Mouse (Mus musculus): Measurements from ENCODE around the gene Fam214a. TPM values are rescaled to one million over a fixed set of nuclear protein-coding genes. Genes with fewer than 3 reads are reported as not detected.

Fam214a gene
- polyA plus RNA-seq (2017; shearing (Covaris generic)) = 10 to 100 TPM; 26.7 to 27.3 TPM

- ATAC-seq = peak; percentile 89
Observed at GRCm38 (mm10) chr9:74952756-74953247, at the start of gene Fam214a. Fam214a (plus strand) TSS chr9:74952884.

GRCm38 (mm10) chr9:74904866-74905508 is 47.7 kb upstream of the Fam214a start:
- ATAC-seq = peak; percentile 74

- peak; percentile 57 for ATAC-seq
Observed at GRCm38 (mm10) chr9:74906951-74907350, 45.7 kb upstream of the Fam214a start.

GRCm38 (mm10) chr9:74909245-74909644 is 43.4 kb upstream of the Fam214a start:
- ATAC-seq = no peak

DNA sequence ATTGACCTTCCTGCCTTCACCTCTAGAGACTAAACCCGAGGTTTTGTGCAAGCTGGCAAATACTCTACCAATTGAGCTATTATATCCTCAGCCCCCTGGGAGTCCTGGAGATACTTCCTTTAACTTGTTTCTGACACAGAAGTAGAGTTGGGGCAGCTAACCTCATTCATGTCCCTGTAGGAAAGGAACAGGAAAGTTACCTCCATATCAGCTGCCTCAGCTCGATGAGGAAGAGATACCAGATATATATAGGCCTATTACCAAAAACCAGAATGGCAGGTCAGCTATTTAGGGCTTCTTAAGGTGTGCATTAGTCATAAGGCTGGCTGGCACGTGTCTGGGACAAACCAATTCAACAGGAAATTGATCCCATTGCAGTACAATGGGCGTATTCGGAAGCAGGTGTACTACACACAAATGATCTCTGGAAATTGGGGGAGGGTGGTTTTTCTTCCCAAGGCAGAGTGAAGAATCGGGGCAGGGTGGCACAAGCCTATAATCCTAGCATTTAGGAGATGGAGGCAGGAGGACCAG is 42.4 kb upstream of the Fam214a start:
- no peak for ATAC-seq

- no peak for ATAC-seq
Observed at GRCm38 (mm10) chr9:74911430-74911829, 41.3 kb upstream of the Fam214a start.

GRCm38 (mm10) chr9:74911919-74912318 is 40.8 kb upstream of the Fam214a start:
- ATAC-seq = no peak

DNA sequence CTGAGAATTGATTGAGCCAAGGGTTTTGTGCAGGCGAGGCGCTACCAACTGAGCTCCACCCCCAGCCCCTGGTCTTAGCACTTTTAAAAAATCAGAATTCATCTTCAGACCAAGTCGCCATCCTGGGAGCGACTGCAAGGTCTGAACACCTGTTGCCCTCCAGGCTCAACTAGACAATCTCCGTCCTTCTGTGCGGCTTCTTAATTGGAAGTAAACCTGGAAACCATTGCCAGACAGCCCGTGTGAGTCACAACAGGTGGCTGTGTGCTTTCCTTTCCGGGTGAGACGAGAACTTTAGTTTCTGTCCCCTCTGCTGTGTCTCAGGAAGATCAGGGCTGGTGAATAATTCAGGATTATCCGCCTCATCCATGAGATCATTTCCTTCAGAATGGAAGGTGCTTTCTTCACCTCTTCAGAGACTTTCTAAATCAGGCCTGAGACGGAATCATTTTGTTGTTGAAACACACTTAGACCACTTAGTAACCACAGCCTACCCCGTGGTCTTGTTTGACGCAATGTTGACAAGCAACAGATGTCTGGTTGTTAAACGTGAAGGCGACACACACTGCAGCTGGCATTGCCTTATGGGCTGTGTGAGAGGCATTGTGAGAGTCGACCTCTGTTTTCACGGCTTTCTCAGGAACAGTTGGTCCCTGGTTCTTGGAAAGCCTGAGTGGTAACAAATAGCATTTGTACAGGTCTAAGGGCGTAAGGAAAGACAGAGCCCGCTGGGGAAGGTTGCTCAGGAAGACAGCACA is 39.9 kb upstream of the Fam214a start:
- no peak for ATAC-seq

- ATAC-seq = no peak
Observed at GRCm38 (mm10) chr9:74915611-74916010, 37.1 kb upstream of the Fam214a start.

DNA sequence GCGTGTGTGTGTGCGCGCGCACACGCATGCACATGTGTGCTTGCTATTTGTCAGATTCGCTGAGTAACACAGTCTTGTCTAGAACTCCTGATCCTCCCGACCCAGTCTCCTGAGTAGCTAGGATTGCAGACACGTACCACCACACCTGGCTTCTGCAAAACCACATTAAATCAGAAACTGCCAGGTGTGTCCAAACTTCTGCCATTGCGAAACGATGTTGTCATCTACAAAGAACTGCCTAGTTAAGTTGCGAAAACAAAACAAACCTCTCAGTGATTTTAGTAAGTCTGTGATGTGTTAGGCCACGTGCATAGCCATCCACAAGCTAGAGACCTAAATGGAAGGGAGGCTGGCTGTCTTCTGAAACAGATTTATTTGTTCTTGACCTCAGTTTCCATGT is 32.2 kb upstream of the Fam214a start:
- ATAC-seq = no peak

DNA sequence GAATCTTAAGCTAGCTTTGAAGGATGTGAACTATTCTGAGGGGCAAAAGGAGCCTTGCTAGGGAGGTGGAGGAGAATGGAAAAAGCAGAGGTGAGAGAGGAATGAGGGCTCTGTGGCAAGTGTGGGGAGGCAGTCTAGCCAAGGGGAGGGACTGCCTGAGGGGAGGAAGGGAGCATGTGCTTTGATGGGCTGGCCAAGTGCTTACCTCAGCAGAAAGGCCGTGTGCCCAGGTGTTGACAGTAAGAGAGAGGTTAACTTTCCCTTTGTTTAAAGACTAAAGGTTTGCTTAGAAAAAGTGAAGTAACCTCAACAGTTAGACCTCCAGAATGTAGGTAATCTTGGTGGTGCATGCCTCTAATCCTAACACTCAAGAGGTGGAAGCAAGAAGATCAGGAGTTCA is 31.3 kb upstream of the Fam214a start:
- ATAC-seq = no peak

GRCm38 (mm10) chr9:74922884-74923283 is 29.8 kb upstream of the Fam214a start:
- no peak for ATAC-seq

DNA sequence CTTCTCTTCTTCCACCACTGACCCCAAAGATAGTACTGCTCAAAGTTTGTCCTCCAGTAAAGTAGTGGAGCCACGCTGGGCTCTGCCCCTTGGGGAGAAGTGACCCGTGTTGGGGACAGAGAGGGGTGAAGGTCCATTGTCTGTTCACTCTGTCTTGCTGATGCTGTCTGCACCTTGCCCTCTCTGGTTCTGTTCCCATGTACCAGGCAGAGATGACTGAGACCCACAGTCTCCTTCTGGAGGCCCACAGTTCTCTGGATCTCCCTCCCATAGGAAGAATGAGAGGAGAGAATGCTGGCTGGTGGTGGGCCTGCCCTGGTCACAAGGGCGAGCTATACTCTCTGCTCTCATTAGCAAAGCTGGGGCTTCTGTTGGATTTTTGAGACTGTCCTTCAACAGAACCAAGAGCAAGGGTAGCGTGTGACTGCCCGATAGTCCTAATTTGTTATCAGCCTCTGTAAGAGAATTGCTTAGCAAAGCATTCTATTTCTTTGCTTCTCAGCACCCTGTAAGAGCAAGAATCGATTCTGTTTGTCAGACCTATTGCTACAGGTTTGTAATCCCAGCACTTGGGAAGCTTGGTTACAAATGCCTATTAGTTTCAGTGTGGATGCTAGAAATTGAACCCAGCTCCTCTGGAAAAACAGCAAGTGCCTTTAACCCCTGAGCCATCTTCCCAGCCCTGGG is 29.2 kb upstream of the Fam214a start:
- no peak for ATAC-seq

DNA sequence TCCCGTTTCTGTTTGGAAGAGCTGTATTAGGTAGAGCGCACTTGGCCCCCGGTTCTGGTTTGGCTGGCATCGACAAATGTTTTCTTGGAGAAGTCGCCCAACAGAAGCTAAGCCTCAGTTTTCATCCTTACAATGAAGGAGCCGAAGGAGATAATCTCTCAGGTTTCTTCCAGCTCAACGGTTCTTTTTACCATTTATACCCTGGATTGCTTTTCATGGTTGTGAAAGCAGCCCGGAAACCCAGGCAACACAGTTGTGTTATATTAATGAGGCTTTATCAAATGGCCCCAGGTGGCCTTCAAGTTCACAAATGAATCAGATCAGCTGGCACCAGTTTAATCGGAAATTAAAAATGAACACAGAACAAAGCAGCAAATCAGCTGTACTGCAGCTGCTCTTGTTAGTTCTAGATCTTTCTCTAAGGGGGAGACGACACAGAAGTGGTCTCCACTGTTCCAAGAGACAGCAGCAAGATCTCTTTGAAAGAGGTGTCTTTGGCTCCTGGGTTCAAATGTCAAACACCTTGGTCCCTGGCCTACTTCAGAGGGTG is 27.4 kb upstream of the Fam214a start:
- ATAC-seq = no peak

- no peak for ATAC-seq
Observed at GRCm38 (mm10) chr9:74929981-74930423, 22.7 kb upstream of the Fam214a start.

GRCm38 (mm10) chr9:74930653-74931052 is 22.0 kb upstream of the Fam214a start:
- ATAC-seq = no peak

- ATAC-seq = no peak
Observed at GRCm38 (mm10) chr9:74935289-74935688, 17.4 kb upstream of the Fam214a start.

- no peak for ATAC-seq
Observed at GRCm38 (mm10) chr9:74937761-74938160, 14.9 kb upstream of the Fam214a start.

DNA sequence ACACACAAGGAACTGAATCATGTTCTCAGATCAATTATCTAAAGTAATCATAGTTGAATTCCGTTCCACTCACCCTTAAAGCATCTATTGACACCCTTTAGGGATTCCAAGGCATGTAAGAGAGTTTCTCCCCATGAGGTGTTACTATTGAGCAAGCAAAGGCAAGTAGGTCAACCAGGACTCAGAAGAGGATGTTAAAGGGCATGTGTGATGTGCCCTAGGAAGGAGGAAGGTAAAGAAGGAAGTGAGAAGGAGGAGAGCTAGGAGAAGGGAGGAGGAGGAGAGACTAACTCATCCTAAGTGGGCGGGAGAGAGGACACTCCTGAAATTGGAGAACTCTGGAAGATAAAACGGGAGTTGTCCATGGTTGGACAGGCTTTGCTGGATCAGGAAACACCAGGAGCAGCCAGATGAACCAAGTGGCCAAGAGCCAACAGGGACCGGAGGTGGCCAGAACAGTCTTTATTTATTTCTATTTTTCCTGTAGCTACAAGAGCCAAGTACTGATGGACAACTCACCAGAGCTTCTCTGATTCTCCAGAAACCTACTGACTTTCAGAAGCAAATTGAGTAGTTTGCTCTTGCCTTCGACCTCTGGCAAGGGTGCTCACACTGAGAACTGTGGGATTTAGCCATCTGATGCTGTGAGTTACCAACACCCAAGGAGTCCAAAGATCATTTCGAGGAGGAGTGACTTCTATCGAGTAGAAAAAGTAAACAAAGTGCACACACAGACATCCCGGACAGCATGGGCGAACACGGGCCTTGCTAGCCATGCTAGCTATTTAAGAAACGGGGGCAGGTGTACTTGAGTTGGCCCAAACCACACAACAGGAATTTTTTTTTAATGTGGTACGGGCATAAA is 13.8 kb upstream of the Fam214a start:
- ATAC-seq = no peak

- no peak for ATAC-seq
Observed at GRCm38 (mm10) chr9:74946713-74947402, 5.8 kb upstream of the Fam214a start.

DNA sequence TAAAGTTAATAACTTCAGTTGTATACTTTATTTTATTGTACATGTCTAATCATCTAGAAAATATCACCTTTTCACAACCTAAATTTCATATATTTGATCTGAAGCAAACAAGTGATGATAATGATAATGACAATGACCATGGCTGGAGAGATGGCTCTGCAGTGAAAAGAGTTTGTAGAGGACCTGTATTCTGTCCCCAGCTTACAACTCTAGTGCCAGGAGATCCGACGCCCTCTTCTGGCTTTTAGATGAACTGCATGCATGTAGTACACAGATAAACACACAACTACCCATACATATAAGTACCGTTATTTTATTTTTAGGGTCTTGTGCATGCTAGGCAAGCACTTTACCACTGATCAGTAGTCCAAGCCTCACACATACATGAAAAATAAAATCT is 1.2 kb upstream of the Fam214a start:
- no peak for ATAC-seq

Measured in activated CD4-positive, CD25-positive, alpha-beta regulatory T cell, adult 4 months (primary cell).